Mouse (Mus musculus): ENCODE results near the gene Ambra1. TPM values are rescaled to one million over a fixed set of nuclear protein-coding genes. Genes with fewer than 3 reads are reported as not detected.

The Ambra1 gene
- polyA plus RNA-seq (2017; shearing (Covaris generic)), result 40.9 TPM

DNA sequence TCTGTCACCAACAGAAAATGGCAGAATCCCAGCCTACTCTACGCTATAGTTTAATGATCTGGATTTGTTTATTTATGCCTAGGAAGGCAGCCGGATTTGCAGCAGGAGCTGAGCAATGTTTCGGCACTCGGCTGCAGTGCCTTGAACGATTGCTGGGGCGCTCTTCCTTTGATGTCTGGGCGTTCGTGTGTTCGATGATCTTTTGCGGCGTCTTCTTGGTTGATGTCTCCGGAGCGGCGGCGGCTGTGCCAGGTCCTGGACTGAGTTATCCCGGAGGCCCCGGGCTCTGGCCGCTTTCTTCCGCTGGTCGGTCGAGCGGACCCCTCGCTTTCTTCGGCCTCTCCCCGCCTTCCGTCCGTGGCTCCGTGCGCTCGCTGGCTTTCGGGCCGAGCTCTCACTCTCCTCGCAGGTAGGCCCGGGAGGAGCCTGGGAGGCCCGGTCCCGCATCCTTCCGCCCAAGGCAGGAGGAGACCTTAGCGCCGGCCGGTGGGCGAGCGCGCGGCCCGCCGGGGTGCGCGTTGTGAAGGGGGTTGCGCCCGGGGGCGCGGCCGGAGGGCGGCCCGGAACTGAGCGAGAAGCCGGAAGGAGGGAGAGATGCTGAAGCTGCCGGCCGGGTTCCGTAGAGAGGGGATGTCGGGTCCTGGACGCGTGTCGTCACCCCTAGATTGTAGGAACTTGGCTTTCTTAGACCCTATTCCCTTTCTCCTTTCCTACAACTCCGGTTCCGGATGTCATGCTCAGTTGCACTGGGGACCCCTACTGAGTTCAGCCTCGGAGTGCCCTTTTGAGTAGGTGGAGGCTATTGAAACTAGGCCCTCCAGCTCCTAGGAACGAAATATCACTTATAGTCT lies at the start of gene Ambra1:
Gene Ambra1 (plus strand): TSS at position 164 of the 851 bp plus-strand sequence.

DNA sequence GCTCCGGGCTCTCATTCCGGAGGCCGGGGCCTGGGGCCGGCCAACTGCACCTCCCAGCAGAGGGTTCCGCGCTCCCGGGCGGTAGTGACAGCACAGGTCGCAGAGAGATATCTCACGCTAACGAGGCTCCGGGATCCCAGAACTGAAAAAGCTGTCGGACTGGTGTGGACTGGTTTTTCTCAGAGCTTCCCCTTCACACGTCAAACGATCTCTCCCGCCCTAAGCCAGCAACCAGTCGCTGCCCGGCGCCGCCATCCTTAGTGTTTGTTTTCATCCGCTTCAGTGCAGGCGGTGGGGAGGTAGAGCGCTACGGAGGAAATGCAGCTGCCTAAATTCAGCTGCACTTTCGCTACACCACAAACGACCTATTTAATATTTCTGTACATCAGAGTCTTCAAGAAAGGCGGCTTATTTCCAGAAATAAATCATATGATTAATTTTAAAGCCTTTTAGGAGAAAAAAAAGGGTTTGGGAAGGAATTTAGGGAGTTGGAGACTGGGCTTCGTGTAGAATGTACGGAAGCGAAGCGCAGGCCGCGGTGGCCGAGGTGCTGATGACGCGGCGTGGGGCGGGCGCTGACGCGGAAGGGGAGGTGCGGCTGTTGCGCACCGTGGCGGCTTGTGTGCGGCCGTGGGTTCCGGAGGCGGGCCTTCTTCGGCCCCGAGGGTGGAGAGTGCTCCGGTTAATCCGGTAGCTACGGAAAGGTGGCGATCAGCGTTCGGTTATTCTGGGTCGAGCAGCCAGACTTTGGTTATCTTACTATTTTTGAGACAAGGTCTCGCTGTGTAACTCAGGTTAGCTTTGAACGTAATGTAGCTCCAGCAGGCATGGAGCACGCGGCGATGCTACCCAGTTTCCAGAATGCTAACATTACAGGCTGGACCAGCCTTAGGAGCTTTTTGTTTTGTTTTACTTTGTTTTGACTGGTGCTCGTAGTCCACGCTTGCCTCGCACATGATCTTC lies 19.4 kb upstream of the Ambra1 start, which contains the start of the genes Atg13 and Harbi1:
Gene Atg13 (minus strand): TSS at position 305 of the 963 bp plus-strand sequence.
Gene Harbi1 (plus strand): TSS at position 581 of the 963 bp plus-strand sequence.

DNA sequence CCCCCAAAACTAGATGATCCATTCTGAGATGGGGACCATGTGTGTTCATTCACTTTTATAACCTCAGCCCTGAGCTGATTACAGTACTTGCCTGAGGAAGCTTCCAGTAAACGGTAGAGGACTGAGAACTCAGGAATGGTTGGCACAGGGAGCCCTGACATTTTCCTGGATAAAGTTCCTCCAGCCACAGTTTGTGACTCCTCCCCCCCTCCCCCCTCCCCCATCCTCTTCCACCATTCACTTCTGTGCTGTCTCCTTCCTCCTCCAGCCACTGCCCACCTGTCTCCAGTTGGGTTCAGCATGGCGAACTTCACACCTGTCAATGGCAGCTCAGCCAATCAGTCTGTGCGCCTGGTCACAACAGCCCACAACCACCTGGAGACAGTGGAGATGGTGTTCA lies 197.0 kb downstream of the Ambra1 start, which contains the start of gene Chrm4:
Gene Chrm4 (plus strand): TSS at position 301 of the 400 bp plus-strand sequence.

DNA sequence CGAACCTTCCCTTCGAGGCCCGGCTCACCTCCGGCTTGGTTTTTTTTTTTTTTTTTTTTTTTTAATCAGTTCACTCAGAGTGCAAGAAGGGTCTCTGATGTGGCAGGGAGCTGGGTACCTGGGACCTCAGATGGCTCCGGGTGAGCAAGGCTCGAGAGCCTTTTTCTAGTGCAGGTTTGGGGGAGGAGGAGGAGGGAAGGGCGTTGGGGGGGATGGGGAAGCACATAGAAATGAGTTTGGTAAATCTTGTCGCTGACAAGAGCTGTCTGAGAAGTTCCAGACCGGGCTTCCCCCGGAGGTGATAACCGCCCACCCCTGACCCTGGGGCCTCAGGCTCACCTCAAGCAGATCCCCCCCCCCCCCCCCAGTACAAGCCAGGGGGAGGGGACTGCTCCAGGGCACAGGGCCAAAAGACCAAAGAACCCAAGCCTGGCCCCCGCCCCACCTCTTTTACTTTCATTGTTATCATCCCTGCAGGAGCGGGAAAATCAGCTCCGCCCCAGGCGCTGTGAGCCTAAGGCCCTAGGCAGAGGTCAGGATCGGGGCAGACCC lies 202.3 kb downstream of the Ambra1 start, which contains the start of gene Mdk:
Gene Mdk (minus strand): TSS at position 138 of the 552 bp plus-strand sequence.

DNA sequence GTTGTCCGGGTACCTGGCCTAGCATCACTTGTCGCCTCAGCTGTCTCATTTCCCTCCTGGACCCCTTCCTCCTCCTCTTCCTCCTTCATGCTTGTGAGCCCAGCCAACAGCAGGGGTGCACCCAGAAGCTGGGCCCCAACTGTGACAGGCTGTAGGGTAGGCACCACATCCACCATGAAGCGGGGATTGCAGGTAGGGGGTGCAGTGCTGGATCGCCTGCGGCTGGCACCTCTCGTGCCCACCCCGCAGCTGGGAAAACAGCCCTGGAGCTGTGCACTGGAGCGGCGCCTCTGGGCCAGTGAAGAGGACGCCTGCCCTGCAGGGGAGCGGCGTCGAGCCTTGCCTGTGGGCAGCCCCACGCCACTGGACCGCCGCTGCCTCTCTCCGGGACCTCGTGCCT lies 215.5 kb downstream of the Ambra1 start, which contains the start of gene Gm9821:
Gene Gm9821 (plus strand): TSS at position 221 of the 400 bp plus-strand sequence.

Other genes with a start within 250 kb of the Ambra1 start
- gene Ckap5, start 203.4 kb upstream of the Ambra1 start, polyA plus RNA-seq (2017; shearing (Covaris generic)), result 34.8 TPM
- gene F2, start 93.7 kb upstream of the Ambra1 start, polyA plus RNA-seq (2017; shearing (Covaris generic)), result not detected
- 12.1 TPM for gene Zfp408, start 80.3 kb upstream of the Ambra1 start, polyA plus RNA-seq (2017; shearing (Covaris generic))
- gene Arhgap1, start 80.3 kb upstream of the Ambra1 start, polyA plus RNA-seq (2017; shearing (Covaris generic)), result 123 TPM
- 49.0 TPM for gene Atg13, start 19.6 kb upstream of the Ambra1 start, polyA plus RNA-seq (2017; shearing (Covaris generic))
- 3.8 TPM for gene Harbi1, start 19.3 kb upstream of the Ambra1 start, polyA plus RNA-seq (2017; shearing (Covaris generic))
- 1.0 TPM for gene Chrm4, start 197.1 kb downstream of the Ambra1 start, polyA plus RNA-seq (2017; shearing (Covaris generic))
- gene Mdk, start 202.2 kb downstream of the Ambra1 start, polyA plus RNA-seq (2017; shearing (Covaris generic)), result not detected
- 0.20 TPM for gene Gm9821, start 215.6 kb downstream of the Ambra1 start, polyA plus RNA-seq (2017; shearing (Covaris generic))
- 246 TPM for gene Dgkz, start 245.7 kb downstream of the Ambra1 start, polyA plus RNA-seq (2017; shearing (Covaris generic))